Mouse (Mus musculus): ENCODE results near the gene Dctn2.

DNA sequence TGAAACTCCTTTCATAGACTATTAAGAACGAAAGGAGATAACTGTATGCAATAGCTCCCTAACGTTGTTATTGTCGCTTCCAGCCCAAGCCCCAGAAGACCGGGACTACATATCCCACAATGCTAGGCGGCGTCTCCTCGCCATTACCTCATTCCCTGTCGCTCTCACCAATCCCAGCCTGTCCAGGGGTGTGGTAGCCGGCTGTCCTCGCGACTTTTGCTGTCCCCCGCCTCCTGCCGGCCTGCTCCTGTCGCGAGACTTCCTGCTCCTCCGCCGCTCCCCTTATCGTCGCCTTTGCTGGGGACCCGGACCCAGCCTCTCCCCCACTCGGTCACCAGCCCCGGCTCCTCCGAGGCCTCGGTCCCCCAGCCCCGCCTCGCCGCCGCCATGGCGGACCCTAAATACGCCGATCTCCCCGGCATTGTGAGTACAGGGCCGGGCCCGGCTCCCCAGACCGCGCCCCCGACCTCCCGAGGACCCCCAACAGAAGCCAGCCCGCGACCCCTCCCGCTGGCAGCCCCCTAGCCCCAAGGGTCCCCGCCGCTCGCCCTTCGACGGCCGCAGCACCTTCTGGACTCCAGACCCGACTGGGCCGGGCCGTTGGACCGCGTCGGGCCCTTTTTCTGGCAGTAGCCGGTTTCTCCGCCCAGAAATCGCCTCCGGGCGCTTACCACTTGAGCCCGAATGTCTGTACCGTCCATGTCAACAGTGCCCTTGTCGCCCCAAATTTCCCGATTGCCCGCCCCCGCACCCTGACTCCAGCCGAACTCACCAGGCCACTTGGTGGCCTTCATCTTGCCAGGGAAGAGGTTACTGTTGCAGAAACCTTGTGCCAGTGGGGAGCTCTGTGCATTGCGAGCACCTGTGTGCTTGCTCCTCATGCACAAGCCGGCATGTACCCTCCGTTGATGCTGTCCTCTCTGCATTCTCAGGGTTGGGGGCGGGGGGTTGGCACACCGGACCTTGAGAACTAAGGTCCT, at the start of gene Dctn2:
- no peak for TF ChIP-seq CTCF (IDR thresholded peaks at IDR 0.05; ENCODE audit: control insufficient read depth, insufficient read depth, insufficient read length)
- peak; percentile 50 for TF ChIP-seq MAX (IDR thresholded peaks at IDR 0.05)
- TF ChIP-seq USF1 (IDR thresholded peaks at IDR 0.05; ENCODE audit: low read depth) = no peak
- TF ChIP-seq MYOG (IDR thresholded peaks at IDR 0.05; ENCODE audit: control insufficient read depth, extremely low read depth, insufficient read length) = no peak
- TF ChIP-seq MYOD1 (IDR thresholded peaks at IDR 0.05; ENCODE audit: control insufficient read depth, insufficient read length, low read depth) = no peak
- no peak for TF ChIP-seq FOSL1 (IDR thresholded peaks at IDR 0.05; ENCODE audit: insufficient read depth, low read length, poor library complexity, severe bottlenecking)
- TF ChIP-seq CEBPB (IDR thresholded peaks at IDR 0.05; ENCODE audit: low read depth) = no peak
